Mouse (Mus musculus) lung, postnatal 14 days (tissue): Measurements from ENCODE around the gene Cpne5.

Experiments
- DNase-seq: peaks from one replicate; pipeline ENCODE4 v3.0.0; 2021

The Cpne5 gene

DNA sequence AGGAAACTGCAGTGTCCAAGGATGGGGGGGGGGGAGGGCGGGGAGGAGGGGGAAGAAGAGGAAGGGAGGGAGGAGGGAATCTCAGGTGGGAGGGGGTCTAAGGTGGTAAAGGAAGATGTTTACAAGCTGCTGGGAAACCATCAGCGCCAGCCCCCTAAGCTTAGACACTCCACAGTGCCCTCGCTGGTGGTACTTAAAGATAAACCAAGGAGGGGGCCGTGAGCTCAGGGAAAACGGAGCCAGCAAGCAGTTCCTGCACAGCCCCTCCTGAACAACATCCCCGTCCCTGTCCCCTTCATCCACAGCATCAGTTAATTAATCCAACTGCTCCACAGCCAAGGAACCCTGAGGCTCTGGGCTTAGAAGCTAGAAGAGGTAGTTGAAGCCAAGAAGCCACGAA lies 38.1 kb downstream of the Cpne5 start:
- DNase-seq, result no peak

DNA sequence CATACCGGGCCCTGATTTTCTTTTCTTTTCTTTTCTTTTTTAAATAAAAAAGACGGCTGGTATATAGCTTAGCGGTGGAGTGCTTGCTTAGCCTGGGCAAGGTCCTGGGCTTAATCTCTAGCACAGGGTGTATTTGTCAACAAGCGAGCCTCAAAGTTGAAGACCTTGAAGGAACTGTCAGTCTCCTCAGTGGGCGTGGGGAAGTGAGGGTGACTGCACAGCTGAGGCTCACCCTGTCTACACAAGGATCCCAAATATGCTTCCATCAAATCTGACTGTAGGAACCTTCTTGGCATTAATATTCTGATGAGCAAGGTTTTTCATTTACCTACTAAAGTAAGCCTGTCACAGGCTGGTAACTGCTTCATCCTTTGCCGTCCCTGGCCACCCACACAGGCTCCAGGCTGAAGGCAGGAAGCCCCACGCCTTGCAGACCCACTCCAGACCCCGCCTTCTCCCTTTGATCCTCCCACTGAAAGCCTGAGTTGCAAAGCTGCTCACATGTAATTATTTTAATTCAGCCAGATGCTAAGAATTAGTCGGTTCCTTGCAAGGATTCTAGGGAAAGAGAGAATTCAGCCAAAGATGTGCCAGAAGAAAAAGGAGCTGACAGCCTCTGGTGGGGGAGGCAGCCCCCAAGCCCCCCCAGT lies 38.7 kb downstream of the Cpne5 start:
- no peak for DNase-seq

DNA sequence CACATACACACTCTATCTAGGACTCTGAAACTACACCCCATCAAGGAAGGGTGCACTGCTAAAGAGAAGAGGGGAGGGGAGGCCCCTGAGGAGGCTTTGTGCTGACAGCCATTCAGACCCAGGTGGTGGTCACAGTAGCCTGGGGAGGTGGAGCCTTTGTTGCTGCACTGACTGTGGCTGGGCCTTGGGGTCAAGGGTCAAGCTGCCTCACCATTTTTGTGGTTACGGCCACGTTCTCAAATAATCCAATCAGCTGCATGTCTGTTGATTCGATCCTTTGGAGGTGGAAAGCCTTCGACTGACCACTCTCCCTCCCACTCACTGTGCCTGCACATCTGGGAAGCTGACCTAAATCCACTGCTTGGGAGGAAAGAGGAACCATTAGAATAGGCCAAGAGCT lies 42.4 kb downstream of the Cpne5 start:
- DNase-seq, result no peak

- DNase-seq, result no peak
These were observed 49.0 kb downstream of the Cpne5 start for GRCm38 (mm10) chr17:29188989-29189388.

GRCm38 (mm10) chr17:29186989-29187859 lies 50.7 kb downstream of the Cpne5 start:
- no peak for DNase-seq

DNA sequence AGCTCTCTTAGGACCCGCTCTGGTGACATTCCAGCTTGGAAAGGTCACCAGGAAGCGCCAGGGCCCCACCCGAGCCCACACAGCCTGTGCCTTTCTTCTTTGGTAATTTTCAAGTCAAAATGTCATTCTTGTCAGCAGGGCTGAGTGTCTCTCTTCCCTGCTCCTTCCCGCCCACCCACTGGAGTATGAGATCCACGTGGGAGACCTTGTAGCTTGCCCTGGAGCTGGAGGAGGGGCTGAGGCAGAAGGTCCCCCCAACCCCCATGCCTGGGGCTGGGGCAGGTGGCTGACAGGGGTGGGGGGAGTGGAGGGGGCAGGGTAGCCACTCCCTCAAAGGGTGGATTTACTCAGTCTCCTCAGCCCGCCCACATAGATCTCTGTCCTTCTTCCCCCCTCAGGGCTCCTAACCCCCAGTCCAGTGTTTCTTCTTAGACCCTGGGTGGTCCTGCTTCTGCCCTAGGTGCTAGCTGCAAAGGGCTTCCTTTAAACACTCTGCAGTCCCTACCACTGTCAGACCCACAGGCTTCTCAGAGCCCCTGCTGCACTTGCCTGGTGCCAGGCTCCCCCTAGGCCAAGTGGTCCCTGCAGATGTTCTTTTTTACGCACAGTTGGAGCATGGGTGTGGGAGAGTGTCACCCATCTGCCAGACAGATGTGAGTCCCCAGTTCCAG lies 52.5 kb downstream of the Cpne5 start:
- DNase-seq, result no peak

DNA sequence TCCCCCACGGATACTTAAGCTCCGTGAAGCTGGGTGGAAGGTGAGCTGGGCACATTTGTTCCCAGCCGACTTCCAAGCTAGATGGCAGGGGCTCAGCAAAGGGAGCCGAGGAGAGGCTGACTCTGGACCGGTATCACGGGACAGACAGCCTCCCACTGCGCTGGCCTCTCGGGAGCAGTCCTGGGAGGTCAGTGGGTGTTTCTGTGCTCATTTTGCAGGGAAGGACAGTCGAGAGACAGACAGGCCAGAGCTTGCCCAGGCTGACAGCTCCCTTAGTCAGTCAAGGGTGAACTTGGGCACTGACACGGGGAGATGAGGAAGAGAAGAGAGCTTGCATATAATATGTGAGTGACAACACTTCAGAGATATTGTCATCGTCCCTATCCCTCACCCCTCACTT lies 54.8 kb downstream of the Cpne5 start:
- DNase-seq, result no peak

- DNase-seq, result no peak
These were observed 56.2 kb downstream of the Cpne5 start for GRCm38 (mm10) chr17:29181751-29182150.

- DNase-seq, result peak; percentile 55
These were observed 57.4 kb downstream of the Cpne5 start for GRCm38 (mm10) chr17:29180406-29181127.

DNA sequence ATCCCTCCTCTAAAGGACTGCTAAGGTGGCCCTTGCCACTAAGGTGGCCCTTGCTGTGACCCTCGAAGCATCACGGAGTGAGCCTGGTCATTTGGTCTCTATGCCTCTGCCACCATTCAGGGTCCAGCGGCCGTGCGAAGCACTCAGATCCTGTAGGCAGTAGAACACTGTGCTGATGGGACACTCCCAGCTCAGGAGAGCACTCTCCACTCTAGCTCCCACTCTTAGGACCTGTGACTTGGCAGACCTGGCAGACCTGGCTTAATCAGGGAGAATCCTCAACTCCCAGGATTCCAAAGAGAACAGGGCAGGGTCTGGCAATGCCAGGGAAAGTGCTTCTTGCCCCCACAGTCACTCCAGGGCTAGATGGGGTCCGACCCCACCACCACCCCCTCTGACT lies 58.0 kb downstream of the Cpne5 start:
- DNase-seq, result no peak

- DNase-seq, result no peak
These were observed 59.4 kb downstream of the Cpne5 start for GRCm38 (mm10) chr17:29178503-29179059.

DNA sequence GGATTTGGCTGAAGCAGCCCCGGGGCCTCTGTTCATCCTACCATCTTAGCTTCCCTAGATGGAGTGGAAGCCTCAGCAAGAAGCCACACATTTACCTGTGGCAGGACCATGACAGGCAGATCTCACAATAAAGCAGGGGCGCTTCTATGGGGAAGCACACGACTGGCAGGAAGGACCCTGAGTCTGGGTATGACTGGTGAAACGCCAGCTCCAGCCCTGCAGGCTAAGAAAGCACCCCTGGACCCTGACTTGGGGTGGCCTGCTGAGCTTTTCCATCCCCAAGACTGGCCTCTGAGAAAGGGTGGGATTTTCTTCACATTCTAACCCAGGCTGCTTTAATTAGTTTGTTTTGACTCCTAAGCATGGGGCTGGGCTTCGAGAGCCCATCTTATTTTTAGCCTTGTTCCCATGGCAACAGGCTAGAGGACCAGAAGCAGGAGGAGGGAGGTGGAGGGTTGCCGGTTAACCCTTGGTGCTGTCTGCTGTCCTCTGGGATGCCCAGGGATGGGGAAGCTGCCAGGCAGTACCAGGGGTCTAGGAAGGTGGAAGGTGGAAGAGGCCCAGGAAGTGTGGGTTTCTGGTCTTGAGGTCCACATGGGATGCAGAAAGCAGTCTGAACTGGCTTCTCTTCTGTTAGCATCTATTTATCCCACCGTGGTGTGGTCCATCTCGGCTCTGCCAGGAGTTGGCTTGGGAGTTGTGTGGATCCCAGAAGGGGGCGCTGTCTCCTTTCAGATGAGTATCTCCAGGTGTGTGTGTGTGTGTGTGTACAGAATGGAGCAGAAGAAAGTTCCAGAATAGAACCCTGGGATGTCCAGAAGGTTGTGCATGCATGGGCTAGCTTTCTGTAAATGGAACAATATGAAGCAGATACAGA lies 61.3 kb downstream of the Cpne5 start:
- peak; percentile 83 for DNase-seq

- no peak for DNase-seq
These were observed 62.3 kb downstream of the Cpne5 start for GRCm38 (mm10) chr17:29175693-29176092.

DNA sequence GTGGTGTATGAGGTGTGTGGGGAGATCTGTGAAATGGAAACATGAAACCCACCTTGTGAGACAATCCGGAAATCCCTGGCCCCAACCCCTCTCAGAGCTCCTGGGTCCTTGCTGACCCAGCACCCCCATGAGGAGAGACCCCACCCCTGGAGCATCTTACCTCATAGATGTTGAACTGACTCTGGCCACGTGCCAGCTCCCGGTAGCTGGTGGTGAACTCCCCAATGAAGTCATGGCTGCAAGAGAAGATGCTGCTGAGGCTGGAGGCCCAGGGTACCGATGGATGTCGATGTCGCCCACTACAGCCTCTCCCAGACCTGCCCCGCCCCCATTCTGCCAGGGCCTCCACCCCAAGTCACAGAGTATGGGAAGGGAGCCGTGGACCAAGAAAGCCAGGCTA lies 64.8 kb downstream of the Cpne5 start:
- no peak for DNase-seq

DNA sequence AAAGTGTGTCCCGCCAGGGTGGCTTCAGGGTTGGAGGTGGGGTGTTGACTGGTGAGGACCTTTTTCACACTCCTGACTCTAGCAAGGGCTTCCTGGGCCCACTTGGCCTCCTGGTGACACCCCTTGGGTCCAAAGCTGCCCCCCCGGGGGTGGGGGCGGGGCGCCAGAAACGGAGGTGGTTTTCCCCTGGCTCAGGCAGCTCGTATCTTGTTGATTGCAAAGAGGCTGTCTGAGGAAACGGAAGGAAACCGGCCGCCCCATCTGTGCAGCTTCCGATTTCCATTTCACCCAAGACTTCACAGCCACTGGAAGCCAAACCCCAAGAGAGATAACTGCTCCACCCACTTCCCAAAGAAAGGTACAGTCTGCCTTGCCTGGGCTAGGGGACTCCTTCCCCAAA lies 65.9 kb downstream of the Cpne5 start:
- DNase-seq, result peak; percentile 31

DNA sequence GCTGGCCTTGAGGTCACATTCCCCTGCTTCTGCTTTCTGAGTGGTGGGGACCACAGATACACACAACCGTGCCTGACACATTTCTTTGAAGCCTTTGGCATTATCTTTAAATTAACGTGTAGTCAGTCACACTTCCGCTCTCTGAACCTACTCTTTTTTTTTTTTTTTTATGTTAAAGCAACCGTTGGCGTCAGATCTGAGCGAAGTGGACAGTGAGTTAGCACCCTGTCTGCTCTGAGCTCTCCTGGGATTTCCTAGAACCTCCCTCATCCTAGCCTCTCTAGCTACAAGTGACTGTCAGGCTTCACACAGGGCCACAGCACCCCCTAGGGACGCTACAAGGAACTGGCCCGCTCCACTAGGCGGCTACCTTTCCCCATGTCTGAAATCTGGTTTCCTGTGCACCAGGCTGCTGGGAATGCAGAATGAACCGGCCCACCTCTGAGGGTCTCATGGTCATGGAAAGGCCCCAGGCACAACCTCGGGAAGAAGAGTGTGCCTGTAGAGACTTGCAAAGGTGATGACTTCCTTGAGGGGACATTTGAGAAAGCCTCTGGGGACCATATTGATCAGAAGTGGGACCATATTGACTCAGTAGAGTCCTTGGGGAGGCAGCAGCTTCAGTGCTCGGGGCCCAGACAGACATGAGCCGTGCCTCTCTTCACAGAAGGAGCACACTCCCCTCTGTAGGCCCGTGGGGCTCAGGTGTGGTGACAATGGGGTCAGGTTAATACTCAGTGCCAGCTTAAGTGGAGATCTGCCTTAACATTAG lies 66.8 kb downstream of the Cpne5 start:
- DNase-seq, result peak; percentile 91

DNA sequence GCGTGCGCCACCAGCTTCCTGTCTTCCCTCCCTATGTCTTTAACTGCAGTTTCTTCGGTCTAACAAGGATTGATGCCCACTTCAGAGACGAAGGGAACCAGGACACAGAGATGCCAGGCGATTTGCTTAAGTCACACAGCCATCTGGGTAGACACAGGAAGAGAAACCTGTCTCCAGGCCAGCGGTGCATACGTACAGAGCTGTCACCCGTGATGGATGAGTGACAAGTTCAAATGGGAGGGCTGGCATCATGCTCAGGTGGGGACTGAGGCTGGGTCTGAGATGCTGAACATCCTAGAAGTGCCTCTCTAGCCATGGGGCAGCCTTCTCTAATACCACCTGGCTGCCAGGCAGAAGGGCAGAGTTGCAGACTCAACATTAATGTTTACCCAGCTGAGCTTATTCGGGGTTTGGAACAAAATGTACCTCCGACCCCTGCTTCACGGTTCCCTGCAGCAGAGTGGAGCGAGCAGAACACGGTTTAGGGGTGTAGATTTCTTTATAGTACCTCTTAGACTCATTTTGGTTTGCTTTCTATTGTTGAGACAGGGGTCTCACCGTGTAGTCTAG lies 67.5 kb downstream of the Cpne5 start:
- DNase-seq, result no peak

- DNase-seq, result no peak
These were observed 68.9 kb downstream of the Cpne5 start for GRCm38 (mm10) chr17:29168996-29169601.

DNA sequence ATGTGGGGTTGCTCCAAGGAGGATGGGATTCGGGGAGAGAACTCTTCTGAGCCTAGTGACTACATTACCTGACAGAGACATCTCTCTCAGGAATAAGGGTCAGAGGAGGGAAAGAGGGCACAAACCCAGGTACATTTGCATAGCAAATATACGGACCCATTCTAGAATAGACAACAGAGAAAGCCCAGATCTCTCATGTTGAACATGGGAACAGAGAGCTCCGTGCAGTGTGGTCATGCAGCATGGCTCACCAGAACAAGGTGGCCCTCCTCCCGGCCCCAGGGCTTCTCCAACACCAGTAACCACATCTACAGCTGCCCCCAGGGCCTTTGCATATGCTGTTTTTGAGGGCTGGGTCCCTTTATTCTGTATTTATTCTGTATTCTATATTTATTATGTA lies 69.5 kb downstream of the Cpne5 start:
- no peak for DNase-seq

DNA sequence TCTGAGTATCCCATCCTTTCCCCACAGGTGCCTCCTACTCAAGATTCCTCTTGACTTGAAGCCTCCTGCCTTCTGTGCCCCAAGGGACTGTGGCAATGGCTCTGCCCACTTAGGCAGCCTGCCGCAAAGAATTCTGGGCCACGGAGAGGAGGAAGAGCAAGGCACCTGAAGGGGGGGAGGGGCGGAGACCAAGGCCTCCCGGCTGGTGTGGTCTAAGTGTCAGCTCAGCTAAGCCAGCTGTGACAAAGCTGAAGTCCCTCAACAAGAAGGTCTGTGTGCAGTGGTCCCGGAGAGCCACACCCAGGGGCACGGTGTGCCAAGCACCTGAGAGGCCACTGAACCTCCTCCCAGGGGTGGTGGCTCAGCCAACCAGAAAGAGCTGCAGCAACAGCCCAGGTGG lies 70.6 kb downstream of the Cpne5 start:
- peak; percentile 51 for DNase-seq
